Mouse (Mus musculus): ENCODE measurements around the gene Mettl7a2.
"Not testable (repeated sequence)": the region's sequence is repeated elsewhere in the genome, so short reads cannot be mapped to it uniquely, and the experiment has no call there.

Gene Mettl7a2

DNA sequence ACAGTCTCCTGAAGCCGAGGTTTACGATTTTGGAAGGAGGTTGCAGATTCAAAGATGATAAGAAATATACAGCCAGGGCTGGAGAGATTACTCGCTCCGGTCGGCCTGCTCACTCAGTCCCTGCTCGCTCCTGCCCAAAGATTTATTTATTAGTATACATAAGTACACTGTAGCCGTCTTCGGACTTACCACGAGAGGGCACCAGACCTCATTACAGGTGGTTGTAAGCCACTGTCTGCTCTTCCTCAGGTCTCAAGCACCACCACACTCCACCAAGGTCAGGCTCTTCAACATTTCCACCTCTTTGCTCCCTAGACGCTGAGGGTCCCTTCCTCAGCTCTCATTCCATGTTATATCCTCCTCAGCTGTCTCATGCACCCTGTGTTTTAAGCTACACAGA is 15.2 kb upstream of the Mettl7a2 start:
- DNase-seq (ENCODE audit: low spot score), result not testable (repeated sequence)

- DNase-seq (ENCODE audit: low spot score), result not testable (repeated sequence)
Observed at GRCm38 (mm10) chr15:100341314-100341980, 11.6 kb upstream of the Mettl7a2 start.

- no peak for DNase-seq (ENCODE audit: low spot score)
Observed at GRCm38 (mm10) chr15:100345484-100345883, 7.5 kb upstream of the Mettl7a2 start.

- DNase-seq (ENCODE audit: low spot score), result no peak
Observed at GRCm38 (mm10) chr15:100346761-100347160, 6.2 kb upstream of the Mettl7a2 start.

DNA sequence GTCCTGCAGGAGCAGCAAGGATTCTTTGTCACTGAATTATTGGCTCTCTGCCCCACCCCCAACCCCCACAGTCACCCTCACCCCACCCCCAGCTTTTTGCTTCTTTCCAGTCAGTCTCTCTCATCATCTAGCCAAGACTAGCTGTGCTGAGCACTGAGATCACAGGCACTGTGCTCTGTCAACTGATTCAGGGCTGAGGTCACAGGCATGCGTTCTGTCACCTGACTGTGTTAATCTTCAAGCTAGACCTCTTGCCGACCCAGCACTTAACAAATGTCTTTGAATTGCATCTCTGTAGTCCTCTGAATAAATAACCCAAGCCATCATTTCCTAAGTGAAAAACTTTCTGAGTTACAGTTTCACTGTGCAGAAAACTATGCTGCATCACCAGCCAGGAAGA is 3.5 kb upstream of the Mettl7a2 start:
- no peak for DNase-seq (ENCODE audit: low spot score)

DNA sequence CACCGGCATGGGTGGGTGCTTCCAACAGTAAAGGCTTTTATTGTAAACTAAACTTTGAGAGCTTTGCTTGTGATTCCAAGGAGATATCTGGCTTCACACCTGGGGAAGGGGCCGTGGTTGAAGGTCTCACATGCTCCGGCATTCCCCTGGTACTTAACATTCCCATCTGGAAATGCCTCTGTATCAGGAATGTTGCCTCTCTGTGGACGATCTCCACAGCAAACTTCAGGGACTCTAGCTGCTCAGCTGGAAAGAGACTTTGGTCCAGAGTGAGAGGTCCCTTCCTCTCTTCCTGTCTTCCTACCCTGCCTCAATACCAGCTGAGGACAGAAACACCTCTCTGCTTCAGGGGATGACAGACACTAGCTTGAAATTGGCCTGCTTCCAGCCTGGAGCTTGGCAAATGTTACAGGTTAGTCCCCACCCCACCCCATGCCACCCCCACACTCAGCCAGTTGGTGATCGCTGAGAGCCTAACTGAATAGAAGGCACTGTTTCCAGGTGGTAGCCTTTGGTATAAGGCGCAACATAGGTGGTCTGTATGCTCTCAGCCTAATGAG is 1.4 kb upstream of the Mettl7a2 start:
- no peak for DNase-seq (ENCODE audit: low spot score)

DNA sequence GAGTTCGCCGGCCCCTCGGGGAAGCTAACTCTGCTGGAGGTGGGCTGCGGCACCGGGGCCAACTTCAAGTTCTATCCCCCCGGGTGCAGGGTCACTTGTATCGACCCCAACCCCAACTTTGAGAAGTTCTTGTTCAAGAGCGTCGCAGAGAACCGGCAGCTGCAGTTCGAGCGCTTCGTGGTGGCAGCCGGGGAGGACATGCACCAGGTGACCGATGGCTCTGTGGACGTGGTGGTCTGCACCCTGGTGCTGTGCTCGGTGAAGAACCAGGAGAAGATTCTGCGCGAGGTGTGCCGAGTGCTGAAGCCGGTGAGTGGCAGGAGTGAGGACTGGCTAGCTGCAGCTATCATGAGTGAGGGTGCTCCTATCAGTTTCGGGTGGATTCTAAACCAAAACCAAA is 399 bp downstream of the Mettl7a2 start:
- not testable (repeated sequence) for DNase-seq (ENCODE audit: low spot score)

- DNase-seq (ENCODE audit: low spot score), result no peak
Observed at GRCm38 (mm10) chr15:100355876-100356275, 2.9 kb downstream of the Mettl7a2 start.

GRCm38 (mm10) chr15:100364242-100364641 is 11.2 kb downstream of the Mettl7a2 start, which contains the start of gene Higd1c:
TSS of gene Higd1c (plus strand) at chr15:100364542.
- DNase-seq (ENCODE audit: low spot score), result no peak

DNA sequence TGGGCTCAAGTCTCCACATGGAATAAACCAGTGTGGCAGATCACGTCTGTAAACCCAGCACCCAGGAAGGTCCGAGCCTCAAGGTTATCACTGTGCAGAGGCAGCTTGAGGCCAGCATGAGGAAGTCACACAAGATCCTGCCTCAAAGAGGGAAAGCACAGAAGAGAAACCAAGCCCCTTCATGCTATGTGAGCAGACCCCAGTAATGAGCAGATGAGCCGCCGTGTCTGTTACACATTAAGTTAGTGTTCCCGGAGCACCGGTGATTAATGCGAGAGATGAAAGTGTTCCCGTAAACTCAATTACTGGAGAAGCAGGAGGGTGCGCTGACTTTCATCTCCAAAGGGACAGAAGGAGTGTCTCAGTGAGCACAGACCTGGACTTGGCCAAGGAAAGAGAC is 13.0 kb downstream of the Mettl7a2 start:
- DNase-seq (ENCODE audit: low spot score), result not testable (repeated sequence)

DNA sequence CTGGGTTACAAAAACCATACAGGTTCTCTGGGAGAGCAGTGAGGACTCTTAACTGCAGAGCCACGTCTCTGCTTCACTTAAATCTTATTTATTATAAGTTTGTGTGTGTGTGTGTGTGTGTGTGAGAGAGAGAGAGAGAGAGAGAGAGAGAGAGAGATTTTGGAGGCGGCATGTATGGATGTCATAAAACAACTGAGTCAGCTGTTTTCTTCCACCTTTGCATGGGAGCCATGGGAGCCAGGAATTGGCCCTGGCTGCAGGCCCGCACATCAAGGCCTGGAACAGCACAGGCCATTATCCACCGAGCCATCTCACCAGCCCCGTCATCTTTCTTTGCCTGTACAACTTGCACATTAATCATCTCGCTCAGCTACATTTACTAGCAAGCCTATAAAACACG is 14.1 kb downstream of the Mettl7a2 start:
- DNase-seq (ENCODE audit: low spot score), result no peak

DNA sequence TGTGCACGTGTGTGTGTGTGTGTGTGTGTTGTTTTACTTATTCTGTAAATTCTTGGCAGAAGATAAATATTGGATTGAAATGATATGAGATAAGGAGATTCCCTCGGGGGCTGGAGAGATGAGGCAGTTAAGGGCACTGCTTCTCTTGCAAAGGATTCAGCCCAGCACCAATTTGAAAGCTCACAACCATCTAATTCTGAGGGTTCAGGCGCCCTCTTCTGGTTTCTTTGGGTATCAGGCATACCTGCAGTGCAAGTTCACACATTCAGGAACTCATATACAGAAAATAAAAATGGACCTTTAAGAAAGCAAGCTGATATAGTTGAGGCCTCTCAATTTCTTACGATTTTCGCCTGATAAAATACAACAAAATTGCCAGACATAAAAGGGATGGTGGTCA is 22.1 kb downstream of the Mettl7a2 start:
- no peak for DNase-seq (ENCODE audit: low spot score)

DNA sequence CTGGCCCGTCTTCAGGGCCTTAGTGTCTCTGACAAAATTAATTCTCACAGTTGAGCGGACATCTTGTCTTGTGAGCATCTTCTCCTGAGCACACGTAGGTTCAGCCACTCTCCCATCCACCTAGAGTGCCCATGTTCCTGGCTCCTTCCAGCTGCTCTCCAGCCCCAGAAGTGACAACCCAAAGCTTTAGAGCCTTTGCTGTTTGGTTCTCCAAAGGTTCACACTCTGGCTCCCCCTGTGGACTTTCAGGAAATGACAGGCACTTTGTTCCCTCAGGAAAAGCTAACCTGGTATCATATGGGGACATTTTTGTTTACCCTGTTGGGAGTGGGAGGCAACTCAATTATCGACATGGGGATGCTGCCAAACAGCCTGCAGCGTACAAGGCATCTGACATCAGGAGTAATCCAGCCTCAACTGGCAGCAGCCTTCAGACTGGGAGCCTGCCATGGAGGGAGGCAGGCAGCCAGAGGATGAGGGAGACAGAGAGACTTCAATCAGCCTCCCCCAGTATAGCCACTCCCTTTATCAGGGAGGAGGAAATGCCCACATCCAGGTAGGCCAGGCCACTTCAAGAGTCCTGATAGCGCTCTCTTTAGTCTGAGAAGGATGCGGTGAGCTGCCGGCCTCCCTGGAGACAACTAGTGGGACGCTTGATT is 25.0 kb downstream of the Mettl7a2 start:
- not testable (repeated sequence) for DNase-seq (ENCODE audit: low spot score)

DNA sequence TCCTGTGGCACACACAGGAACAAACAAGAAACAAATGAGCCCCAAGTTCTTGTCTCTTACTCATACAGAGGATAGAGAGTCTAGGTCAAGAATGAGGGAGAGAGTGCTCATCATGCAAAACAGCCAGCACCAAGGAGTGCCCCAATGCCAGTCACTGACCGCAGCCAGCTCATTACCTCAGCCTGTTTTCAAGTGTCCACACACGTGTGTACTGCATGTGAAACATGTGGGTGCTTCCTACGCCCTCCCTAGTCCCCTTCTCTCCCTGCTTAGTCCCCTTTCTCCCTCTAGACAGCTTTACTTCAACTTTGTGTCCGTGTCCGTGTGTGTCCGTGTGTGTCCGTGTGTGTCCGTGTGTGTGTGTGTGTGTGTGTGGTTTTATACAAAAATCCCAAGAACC is 26.7 kb downstream of the Mettl7a2 start:
- no peak for DNase-seq (ENCODE audit: low spot score)

DNA sequence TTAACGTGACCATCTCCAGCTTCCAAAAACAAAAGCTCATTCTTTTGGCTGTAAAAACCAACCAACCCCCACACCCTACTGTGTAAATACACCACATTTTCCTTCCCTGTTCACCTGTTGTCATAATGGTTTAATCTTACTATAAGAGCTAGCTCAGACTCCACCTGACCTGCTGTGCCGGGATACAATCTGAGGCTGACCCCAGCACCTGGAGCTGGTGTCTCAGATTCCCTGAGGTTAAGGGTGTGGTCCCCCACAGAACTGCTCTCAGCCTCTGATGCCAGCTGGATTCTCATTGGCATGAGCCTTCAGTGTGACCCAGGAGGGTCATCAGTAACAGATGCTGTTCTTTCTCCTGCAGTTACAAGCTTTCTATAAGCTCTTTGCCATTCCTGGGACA is 27.1 kb downstream of the Mettl7a2 start:
- DNase-seq (ENCODE audit: low spot score), result no peak

GRCm38 (mm10) chr15:100385705-100386104 is 32.7 kb downstream of the Mettl7a2 start:
- no peak for DNase-seq (ENCODE audit: low spot score)

DNA sequence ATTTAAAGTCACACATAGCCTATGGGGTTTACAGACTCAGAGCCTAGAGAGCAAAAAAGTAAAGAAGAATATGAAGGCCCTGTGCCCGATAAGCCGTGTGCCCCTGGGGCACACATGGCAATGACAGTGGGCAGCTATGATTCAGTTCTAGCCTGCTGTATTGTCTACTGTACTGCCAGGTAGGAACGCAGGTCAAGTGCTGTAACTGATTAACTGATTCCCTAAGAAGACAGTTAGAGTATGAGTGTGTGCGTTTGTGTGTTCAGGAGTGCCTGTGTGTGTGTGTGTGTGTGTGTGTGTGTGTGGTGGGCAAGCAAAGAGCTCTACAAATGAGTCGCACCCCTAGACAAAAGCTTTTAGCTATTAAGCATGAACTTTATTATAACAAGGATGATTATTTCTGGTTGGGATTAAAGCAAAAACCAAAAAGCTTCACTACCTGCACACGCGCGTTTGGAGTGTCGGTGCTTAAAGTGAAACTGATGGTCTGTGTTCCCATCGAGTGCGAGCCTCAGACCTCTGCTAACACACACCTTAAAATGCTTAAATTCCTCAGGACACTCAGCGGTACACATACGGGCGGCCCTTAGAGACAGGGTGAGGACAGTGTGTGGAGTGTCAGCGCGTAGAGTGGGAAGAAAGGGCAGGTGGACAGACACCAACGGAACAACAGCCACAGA is 34.7 kb downstream of the Mettl7a2 start:
- DNase-seq (ENCODE audit: low spot score), result no peak

GRCm38 (mm10) chr15:100388224-100388835 is 35.3 kb downstream of the Mettl7a2 start:
- no peak for DNase-seq (ENCODE audit: low spot score)

GRCm38 (mm10) chr15:100388886-100389285 is 35.9 kb downstream of the Mettl7a2 start:
- no peak for DNase-seq (ENCODE audit: low spot score)

- no peak for DNase-seq (ENCODE audit: low spot score)
Observed at GRCm38 (mm10) chr15:100391066-100391465, 38.1 kb downstream of the Mettl7a2 start.

- DNase-seq (ENCODE audit: low spot score), result no peak
Observed at GRCm38 (mm10) chr15:100391599-100391998, 38.6 kb downstream of the Mettl7a2 start.

GRCm38 (mm10) chr15:100393016-100393415 is 40.0 kb downstream of the Mettl7a2 start:
- no peak for DNase-seq (ENCODE audit: low spot score)
